In the genomic region with DNA sequence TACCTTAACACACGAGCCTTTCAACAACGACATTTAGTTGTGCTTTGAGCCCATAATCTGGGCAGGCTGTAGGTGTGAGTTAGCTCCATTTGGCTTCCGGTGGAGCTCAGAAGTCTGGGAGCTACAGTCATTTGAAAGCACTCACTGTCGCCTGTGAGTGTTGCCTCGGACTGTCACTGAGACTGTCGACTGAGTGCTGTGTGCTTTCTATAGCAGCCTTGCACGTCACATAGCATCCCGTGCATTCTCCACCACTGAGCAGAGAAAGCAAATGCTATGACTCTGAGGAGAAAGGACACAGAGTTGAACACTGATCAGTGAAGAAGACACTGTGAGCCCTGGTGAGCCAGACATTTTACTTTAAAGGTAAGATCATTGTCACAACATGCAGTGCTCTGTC, we compare ENCODE assay signal across 17 mouse cellular contexts.
A peak's percentile ranks its signal among the peaks of the same experiment; 100 is the strongest.
DNase-seq lines count a peak whose midpoint lies in the region; ATAC-seq lines count a peak whose summit lies in the region.
"Had no signal": no experiment of that assay in that cellular context is flagged by ENCODE, and none has a peak within 500 bp of the region (broad histone marks: within the 10 kb centered on the region; RNA-seq: fewer than 3 reads in every experiment).

No protein-coding gene starts in this region.

- H3K27me3 ChIP-seq in heart, embryonic 11.5 days (ENCODE audit: control insufficient read depth, insufficient read depth, low read length): no peaks in the 10 kb centered on the region
- H3K27me3 ChIP-seq in lung, embryonic 16.5 days (ENCODE audit: control insufficient read depth, insufficient read depth, low read depth, low read length): no peaks in the 10 kb centered on the region
- H3K27me3 ChIP-seq in forebrain, embryonic 15.5 days: no peaks in the 10 kb centered on the region
- no peaks in the 10 kb centered on the region for H3K27me3 ChIP-seq in midbrain, embryonic 15.5 days (replicated peaks)
- H3K27me3 ChIP-seq: liver, embryonic 13.5 days had no signal

- H3K4me2 ChIP-seq in heart, embryonic 11.5 days: peak overlapping the region; percentile 41
- no peak overlapping the region for H3K4me2 ChIP-seq in lung, embryonic 16.5 days (ENCODE audit: low read depth, low read length)
- no peak overlapping the region; the same call in 1 of the 2 replicates for H3K4me2 ChIP-seq in forebrain, embryonic 15.5 days (replicated peaks)
- no peak overlapping the region for H3K4me2 ChIP-seq in midbrain, embryonic 15.5 days
- H3K4me2 ChIP-seq: liver, embryonic 13.5 days had no signal

- no peak overlapping the region for H3K9ac ChIP-seq in heart, embryonic 11.5 days (ENCODE audit: low read depth, low read length)
- H3K9ac ChIP-seq in lung, embryonic 16.5 days (ENCODE audit: low read length): no peak overlapping the region
- H3K9ac ChIP-seq in forebrain, embryonic 15.5 days (replicated peaks): no peak overlapping the region
- H3K9ac ChIP-seq in midbrain, embryonic 15.5 days: no peak overlapping the region
- H3K9ac ChIP-seq: liver, embryonic 13.5 days had no signal

- H3K4me1 ChIP-seq in heart, embryonic 11.5 days (ENCODE audit: control insufficient read depth, insufficient read depth, low read length): peaks cover 12% of the 10 kb centered on the region
- H3K4me1 ChIP-seq in lung, embryonic 16.5 days (replicated peaks; ENCODE audit: control insufficient read depth, insufficient read depth, low read length): no peaks in the 10 kb centered on the region; the same call in 1 of the 2 replicates
- peaks cover 8% of the 10 kb centered on the region for H3K4me1 ChIP-seq in forebrain, embryonic 15.5 days
- H3K4me1 ChIP-seq in midbrain, embryonic 15.5 days: peaks cover 7% of the 10 kb centered on the region
- H3K4me1 ChIP-seq: liver, embryonic 13.5 days had no signal

- 23% methylated on average over 8 of the region's 8 CpGs for WGBS in heart, embryonic 11.5 days (ENCODE audit: insufficient replicate concordance)
- 35% methylated on average over 8 of the region's 8 CpGs for WGBS in lung, embryonic 16.5 days
- 43% methylated on average over 8 of the region's 8 CpGs for WGBS in forebrain, embryonic 15.5 days
- 36% methylated on average over 8 of the region's 8 CpGs for WGBS in midbrain, embryonic 15.5 days

- 0 out of 2 replicates have a peak overlapping the region, but pooled peaks have one; percentile 25 for H3K27ac ChIP-seq in heart, embryonic 11.5 days (ENCODE audit: low read depth, low read length)
- H3K27ac ChIP-seq in lung, embryonic 16.5 days (ENCODE audit: low read length): peak overlapping the region; percentile 36; the same call in 1 of the 2 replicates
- peak overlapping the region; percentile 46; the same call in 1 of the 2 replicates for H3K27ac ChIP-seq in forebrain, embryonic 15.5 days (replicated peaks)
- H3K27ac ChIP-seq in midbrain, embryonic 15.5 days: peak overlapping the region; percentile 2; the same call in 1 of the 2 replicates
- H3K27ac ChIP-seq: embryonic facial prominence, embryonic 10.5 days; liver, embryonic 13.5 days had no signal

- intact Hi-C loops in heart, postnatal 14 days (cut with DNase I): no loop called here

- no peaks in the 10 kb centered on the region for H3K9me3 ChIP-seq in heart, embryonic 11.5 days (replicated peaks; ENCODE audit: control insufficient read depth, low read length)
- no peaks in the 10 kb centered on the region for H3K9me3 ChIP-seq in lung, embryonic 16.5 days (ENCODE audit: control insufficient read depth, low read length)
- H3K9me3 ChIP-seq in forebrain, embryonic 15.5 days: no peaks in the 10 kb centered on the region
- H3K9me3 ChIP-seq in midbrain, embryonic 15.5 days: no peaks in the 10 kb centered on the region
- H3K9me3 ChIP-seq: embryonic facial prominence, embryonic 10.5 days; G1E; liver, embryonic 13.5 days had no signal

- ATAC-seq in heart, embryonic 11.5 days (replicated peaks; ENCODE audit: insufficient number of reproducible peaks, low FRiP score, low TSS enrichment): peak; percentile 33; the same call in 1 of the 2 replicates
- ATAC-seq in lung, embryonic 16.5 days (ENCODE audit: low read depth): peak; percentile 88
- ATAC-seq in forebrain, embryonic 15.5 days (replicated peaks): peak; percentile 82
- peak; percentile 34 for ATAC-seq in midbrain, embryonic 15.5 days (replicated peaks)
- no peak for ATAC-seq in cerebellum, adult (ENCODE audit: insufficient number of reproducible peaks, low FRiP score, low TSS enrichment)

- no peak overlapping the region for H3K4me3 ChIP-seq in heart, embryonic 11.5 days (ENCODE audit: low read depth, low read length)
- H3K4me3 ChIP-seq in lung, embryonic 16.5 days (ENCODE audit: low read length): no peak overlapping the region
- no peak overlapping the region for H3K4me3 ChIP-seq in forebrain, embryonic 15.5 days
- no peak overlapping the region for H3K4me3 ChIP-seq in midbrain, embryonic 15.5 days
- H3K4me3 ChIP-seq: embryonic facial prominence, embryonic 10.5 days; liver, embryonic 13.5 days had no signal

- H3K36me3 ChIP-seq in heart, embryonic 11.5 days (ENCODE audit: control insufficient read depth, insufficient read depth, low read length): no peaks in the 10 kb centered on the region
- no peaks in the 10 kb centered on the region for H3K36me3 ChIP-seq in lung, embryonic 16.5 days (ENCODE audit: control insufficient read depth, insufficient read depth, low read length)
- no peaks in the 10 kb centered on the region for H3K36me3 ChIP-seq in forebrain, embryonic 15.5 days
- no peaks in the 10 kb centered on the region for H3K36me3 ChIP-seq in midbrain, embryonic 15.5 days (replicated peaks)
- H3K36me3 ChIP-seq: embryonic facial prominence, embryonic 10.5 days; G1E; liver, embryonic 13.5 days had no signal

- DNase-seq in heart, postnatal 14 days: no peak
- DNase-seq in lung, postnatal 14 days: no peak
- DNase-seq in kidney, adult 9 months: no peak
- DNase-seq: B cell, adult 2 months; cerebellum, adult 8-10 months; gastrocnemius, postnatal 36 days; kidney, adult 11 months; liver, embryonic 13.5 days; spleen, adult 18-20 months; thymus, adult 2 months had no signal
